Mouse (Mus musculus): Measurements from ENCODE around the gene Ubxn10.

The Ubxn10 gene

GRCm38 (mm10) chr4:138729018-138729703 lies 7.8 kb downstream of the Ubxn10 start:
- peak; percentile 8 for DNase-seq

- peak; percentile 11 for DNase-seq
Measured at GRCm38 (mm10) chr4:138725751-138726150, 11.2 kb downstream of the Ubxn10 start.

- DNase-seq = peak; percentile 62
Measured at GRCm38 (mm10) chr4:138725127-138725461, 11.9 kb downstream of the Ubxn10 start.

GRCm38 (mm10) chr4:138724354-138725126 lies 12.4 kb downstream of the Ubxn10 start, which contains the start of gene Pla2g2c:
Gene Pla2g2c (plus strand): TSS chr4:138724792.
- DNase-seq = no peak

- DNase-seq = no peak
Measured at GRCm38 (mm10) chr4:138723493-138724281, 13.3 kb downstream of the Ubxn10 start.

GRCm38 (mm10) chr4:138719264-138719596 lies 17.7 kb downstream of the Ubxn10 start:
- DNase-seq = no peak

GRCm38 (mm10) chr4:138718586-138719263 lies 18.2 kb downstream of the Ubxn10 start:
- no peak for DNase-seq

GRCm38 (mm10) chr4:138716697-138717096 lies 20.3 kb downstream of the Ubxn10 start:
- no peak for DNase-seq

- DNase-seq = no peak
Measured at GRCm38 (mm10) chr4:138714186-138714585, 22.8 kb downstream of the Ubxn10 start.

- DNase-seq = no peak
Measured at GRCm38 (mm10) chr4:138712621-138713020, 24.3 kb downstream of the Ubxn10 start.

- no peak for DNase-seq
Measured at GRCm38 (mm10) chr4:138712096-138712495, 24.9 kb downstream of the Ubxn10 start.

- DNase-seq = no peak
Measured at GRCm38 (mm10) chr4:138711051-138711820, 25.7 kb downstream of the Ubxn10 start.

GRCm38 (mm10) chr4:138710633-138711032 lies 26.3 kb downstream of the Ubxn10 start:
- DNase-seq = no peak

- DNase-seq = no peak
Measured at GRCm38 (mm10) chr4:138709944-138710343, 27.0 kb downstream of the Ubxn10 start.

- no peak for DNase-seq
Measured at GRCm38 (mm10) chr4:138709246-138709645, 27.7 kb downstream of the Ubxn10 start.

- peak; percentile 50 for DNase-seq
Measured at GRCm38 (mm10) chr4:138708636-138709035, 28.3 kb downstream of the Ubxn10 start.

GRCm38 (mm10) chr4:138706620-138707019 lies 30.3 kb downstream of the Ubxn10 start:
- DNase-seq = no peak

- no peak for DNase-seq
Measured at GRCm38 (mm10) chr4:138704169-138704568, 32.8 kb downstream of the Ubxn10 start.

- no peak for DNase-seq
Measured at GRCm38 (mm10) chr4:138703591-138703990, 33.4 kb downstream of the Ubxn10 start.

- DNase-seq = no peak
Measured at GRCm38 (mm10) chr4:138702528-138702927, 34.4 kb downstream of the Ubxn10 start.

GRCm38 (mm10) chr4:138702031-138702430 lies 34.9 kb downstream of the Ubxn10 start:
- DNase-seq = no peak

GRCm38 (mm10) chr4:138701111-138701510 lies 35.9 kb downstream of the Ubxn10 start:
- no peak for DNase-seq
